Mouse (Mus musculus) adrenal gland, postnatal 36 days (tissue): ENCODE results near the gene St6galnac4. TPM values are rescaled to one million over a fixed set of nuclear protein-coding genes. Genes with fewer than 3 reads are reported as not detected.

Experiments used
- total RNA-seq, 2 experiments: library from RNA; stranded (reverse); gene quantifications; 2 replicates each; pipeline ENCODE4 v1.2.3; 2021

Gene St6galnac4
- total RNA-seq, 2 experiments from 2014 or later, result 7.9 to 11.0 TPM

Other genes with a start within 250 kb of the St6galnac4 start
- 10 to 100 TPM; 59.8 to 66.2 TPM for gene Ciz1, start 234.8 kb upstream of the St6galnac4 start, total RNA-seq
- gene Dnm1, start 233.8 kb upstream of the St6galnac4 start, total RNA-seq, result 10 to 100 TPM; 14.8 to 20.3 TPM
- 100 to 1,000 TPM; 175 to 184 TPM for gene 1110008P14Rik, start 205.2 kb upstream of the St6galnac4 start, total RNA-seq
- gene Lcn2, start 198.8 kb upstream of the St6galnac4 start, total RNA-seq, result 1 to 10 TPM; 1.1 to 3.9 TPM
- gene Ptges2, start 191.2 kb upstream of the St6galnac4 start, total RNA-seq, result 10 to 100 TPM; 58.2 to 58.7 TPM
- gene Naif1, start 136.6 kb upstream of the St6galnac4 start, total RNA-seq, result 1 to 10 TPM; 4.3 to 5.2 TPM
- 10 to 100 TPM; 78.8 to 99.7 TPM for gene Slc25a25, start 135.7 kb upstream of the St6galnac4 start, total RNA-seq
- gene Fam102a, start 51.8 kb upstream of the St6galnac4 start, total RNA-seq, result 10 to 100 TPM; 21.5 to 34.8 TPM
- 10 to 100 TPM; 60.5 to 61.1 TPM for gene Dpm2, start 16.2 kb upstream of the St6galnac4 start, total RNA-seq
- gene Pip5kl1, start 12.3 kb upstream of the St6galnac4 start, total RNA-seq, result not detected
- gene 9430097D07Rik, start 11.4 kb upstream of the St6galnac4 start, total RNA-seq, result not detected
- gene St6galnac6, start 12.6 kb downstream of the St6galnac4 start, total RNA-seq, result 10 to 100 TPM; 38.3 to 58.1 TPM
- 10 to 100 TPM; 49.4 to 50.0 TPM for gene Ak1, start 34.7 kb downstream of the St6galnac4 start, total RNA-seq
- 10 to 100 TPM; 96.0 to 97.8 TPM for gene Eng, start 59.5 kb downstream of the St6galnac4 start, total RNA-seq
- gene Fpgs, start 117.0 kb downstream of the St6galnac4 start, total RNA-seq, result 10 to 100 TPM; 12.8 to 14.9 TPM
- 10 to 100 TPM; 74.7 to 76.3 TPM for gene Cdk9, start 126.0 kb downstream of the St6galnac4 start, total RNA-seq
- 10 to 100 TPM; 13.0 to 18.9 TPM for gene Sh2d3c, start 134.0 kb downstream of the St6galnac4 start, total RNA-seq
- gene 6330409D20Rik, start 153.9 kb downstream of the St6galnac4 start, total RNA-seq, result not detected
- 10 to 100 TPM; 26.7 to 32.5 TPM for gene Tor2a, start 170.1 kb downstream of the St6galnac4 start, total RNA-seq
- gene Ttc16, start 188.5 kb downstream of the St6galnac4 start, total RNA-seq, result under 1 TPM; 0.10 to 0.20 TPM
- 10 to 100 TPM in 1 of 2 experiments, 1 to 10 TPM in 1; 8.3 to 12.0 TPM for gene Ptrh1, start 188.7 kb downstream of the St6galnac4 start, total RNA-seq
- not detected for gene Cfap157, start 197.3 kb downstream of the St6galnac4 start, total RNA-seq